Mouse (Mus musculus): ENCODE results near the gene Ero1l.

Gene Ero1l

GRCm38 (mm10) chr14:45318426-45319236, at the start of gene Ero1l:
TSS of gene Ero1l (minus strand) at chr14:45318771.
- DNase-seq: peak; percentile 82

GRCm38 (mm10) chr14:45365196-45365587, 46.6 kb upstream of the Ero1l start:
- DNase-seq: no peak

GRCm38 (mm10) chr14:45364211-45365195, 45.9 kb upstream of the Ero1l start:
- DNase-seq: no peak

GRCm38 (mm10) chr14:45350931-45351859, 32.6 kb upstream of the Ero1l start, which contains the start of gene Styx:
TSS of gene Styx (plus strand) at chr14:45351093.
- peak; percentile 92 for DNase-seq

GRCm38 (mm10) chr14:45329589-45330181, 11.1 kb upstream of the Ero1l start, which contains the start of gene Psmc6:
TSS of gene Psmc6 (plus strand) at chr14:45329788.
- DNase-seq: peak; percentile 93

GRCm38 (mm10) chr14:45329018-45329588, 10.5 kb upstream of the Ero1l start:
- no peak for DNase-seq

- DNase-seq: no peak
Measured at GRCm38 (mm10) chr14:45328072-45328713, 9.6 kb upstream of the Ero1l start.

- DNase-seq: peak; percentile 24
Measured at GRCm38 (mm10) chr14:45325471-45325870, 6.9 kb upstream of the Ero1l start.

- DNase-seq: no peak
Measured at GRCm38 (mm10) chr14:45323320-45323719, 4.7 kb upstream of the Ero1l start.

GRCm38 (mm10) chr14:45322450-45322849, 3.9 kb upstream of the Ero1l start:
- DNase-seq: no peak

- DNase-seq: no peak
Measured at GRCm38 (mm10) chr14:45321622-45322021, 3.1 kb upstream of the Ero1l start.

GRCm38 (mm10) chr14:45321067-45321466, 2.5 kb upstream of the Ero1l start:
- no peak for DNase-seq

GRCm38 (mm10) chr14:45320111-45320510, 1.5 kb upstream of the Ero1l start:
- no peak for DNase-seq

- no peak for DNase-seq
Measured at GRCm38 (mm10) chr14:45319237-45319610, 653 bp upstream of the Ero1l start.

- DNase-seq: no peak
Measured at GRCm38 (mm10) chr14:45317921-45318411, 605 bp downstream of the Ero1l start.

- DNase-seq: no peak
Measured at GRCm38 (mm10) chr14:45316927-45317326, 1.6 kb downstream of the Ero1l start.

- DNase-seq: no peak
Measured at GRCm38 (mm10) chr14:45310101-45310500, 8.5 kb downstream of the Ero1l start.

- no peak for DNase-seq
Measured at GRCm38 (mm10) chr14:45309646-45310045, 8.9 kb downstream of the Ero1l start.

- no peak for DNase-seq
Measured at GRCm38 (mm10) chr14:45307630-45308328, 10.8 kb downstream of the Ero1l start.

GRCm38 (mm10) chr14:45305852-45306251, 12.7 kb downstream of the Ero1l start:
- no peak for DNase-seq

Data from layer of hippocampus, adult 9-11 months (tissue).